Mouse (Mus musculus) hindbrain, embryonic 14.5 days (tissue): Measurements from ENCODE around the gene Tuba8. TPM values are rescaled to one million over a fixed set of nuclear protein-coding genes. Genes with fewer than 3 reads are reported as not detected.

Experiments used
- ATAC-seq: fragments of 200-750 bp; cut with Nextera tagmentation; 2 replicates; pipeline ENCODE4 v1.8.0; 2017; ENCODE audit warnings: moderate number of reproducible peaks, mild to moderate bottlenecking, moderate TSS enrichment, moderate library complexity; ENCODE audit not compliant: low FRiP score
- DNase-seq: peaks from one replicate; pipeline ENCODE4 v3.0.0-alpha.2; 2015; ENCODE audit warnings: low spot score
- H3K27ac ChIP-seq: fragments of 300-500 bp; sonication (generic); 2 replicates; pipeline ENCODE4 v1.5.1; 2014; ENCODE audit warnings: mild to moderate bottlenecking, moderate library complexity
- H3K27me3 ChIP-seq: fragments of 300-500 bp; sonication (generic); 2 replicates; pipeline ENCODE4 v1.6.1; 2014; ENCODE audit warnings: mild to moderate bottlenecking, low read length, mixed read lengths; ENCODE audit not compliant: control insufficient read depth, insufficient read depth
- H3K36me3 ChIP-seq: fragments of 300-500 bp; sonication (generic); replicated peaks from 2 replicates; pipeline ENCODE4 v1.6.1; 2014; ENCODE audit not compliant: control insufficient read depth, insufficient read depth
- H3K4me1 ChIP-seq: fragments of 300-500 bp; sonication (generic); replicated peaks from 2 replicates; pipeline ENCODE4 v1.6.1; 2014; ENCODE audit warnings: antibody characterized with exemption, low read length, mixed read lengths; ENCODE audit not compliant: control insufficient read depth, insufficient read depth
- H3K4me2 ChIP-seq: fragments of 300-500 bp; sonication (generic); replicated peaks from 2 replicates; pipeline ENCODE4 v1.6.1; 2014; ENCODE audit warnings: mild to moderate bottlenecking, moderate library complexity
- H3K4me3 ChIP-seq: fragments of 300-500 bp; sonication (generic); replicated peaks from 2 replicates; pipeline ENCODE4 v1.5.1; 2014; ENCODE audit warnings: mild to moderate bottlenecking, low read length
- H3K9ac ChIP-seq: fragments of 300-500 bp; sonication (generic); 2 replicates; pipeline ENCODE4 v1.6.1; 2014
- H3K9me3 ChIP-seq: fragments of 300-500 bp; sonication (generic); 2 replicates; pipeline ENCODE4 v1.6.1; 2016; ENCODE audit warnings: low read length; ENCODE audit not compliant: control insufficient read depth
- WGBS: fragments of 180-500 bp; shearing (Covaris S2); extraction: QIAGEN DNeasy Blood & Tissue Kit; methylation state at CpG from one replicate; pipeline ENCODE4 v1.1.7; 2014; 5-methylcytosine and 5-hydroxymethylcytosine counted together
- polyA plus RNA-seq: library from polyadenylated mRNA; unstranded; fragments of >200 nt; fragmentation: Nextera tagmentation; extraction: Ambion mirVana; gene quantifications from 2 replicates; pipeline ENCODE4 v1.2.1, GENCODE M21; 2014

Tuba8 gene
- polyA plus RNA-seq, 1 experiment from 2014 or later = 1.0 TPM

- WGBS = 86% methylated on average over 4 of the region's 4 CpGs
- no peak overlapping the region for H3K4me2 ChIP-seq
- H3K27ac ChIP-seq = no peak overlapping the region
- DNase-seq (no peak), ATAC-seq (no peak)
- H3K36me3 ChIP-seq = no peaks in the 10 kb centered on the region
- no peak overlapping the region for H3K9ac ChIP-seq
- H3K4me3 ChIP-seq = no peak overlapping the region
- no peaks in the 10 kb centered on the region for H3K9me3 ChIP-seq
- peaks cover 9% of the 10 kb centered on the region; the same call in 1 of the 2 replicates for H3K4me1 ChIP-seq
- peaks cover 20% of the 10 kb centered on the region for H3K27me3 ChIP-seq
Measured at GRCm38 (mm10) chr6:121212988-121213387, 2.5 kb downstream of the Tuba8 start.

GRCm38 (mm10) chr6:121214221-121214620, 3.7 kb downstream of the Tuba8 start:
- Histone ChIP-seq H3K9me3 (no peaks in the 10 kb centered on the region), H3K4me1 (peaks cover 9% of the 10 kb centered on the region; the same call in 1 of the 2 replicates), H3K27me3 (peaks cover 20% of the 10 kb centered on the region), H3K27ac (no peak overlapping the region), H3K4me2 (no peak overlapping the region), H3K4me3 (no peak overlapping the region), H3K9ac (no peak overlapping the region), H3K36me3 (no peaks in the 10 kb centered on the region)
- 89% methylated on average over 5 of the region's 5 CpGs for WGBS
- no peak for ATAC-seq
- no peak for DNase-seq

- Histone ChIP-seq H3K27me3 (peaks cover 17% of the 10 kb centered on the region), H3K4me3 (no peak overlapping the region), H3K9ac (no peak overlapping the region), H3K9me3 (no peaks in the 10 kb centered on the region), H3K27ac (no peak overlapping the region), H3K36me3 (no peaks in the 10 kb centered on the region), H3K4me1 (peaks cover 9% of the 10 kb centered on the region; the same call in 1 of the 2 replicates), H3K4me2 (no peak overlapping the region)
- WGBS = 85% methylated on average over 8 of the region's 8 CpGs
- ATAC-seq (no peak), DNase-seq (no peak)
Measured at GRCm38 (mm10) chr6:121214667-121215330, 4.3 kb downstream of the Tuba8 start.

GRCm38 (mm10) chr6:121215336-121215735, 4.8 kb downstream of the Tuba8 start:
- Histone ChIP-seq H3K27ac (no peak overlapping the region), H3K4me2 (no peak overlapping the region), H3K4me3 (no peak overlapping the region), H3K4me1 (peaks cover 9% of the 10 kb centered on the region; the same call in 1 of the 2 replicates), H3K9me3 (no peaks in the 10 kb centered on the region), H3K36me3 (no peaks in the 10 kb centered on the region), H3K27me3 (peaks cover 12% of the 10 kb centered on the region), H3K9ac (no peak overlapping the region)
- ATAC-seq (no peak), DNase-seq (no peak)
- WGBS = 87% methylated on average over 5 of the region's 5 CpGs

- ATAC-seq = no peak
Measured at GRCm38 (mm10) chr6:121215896-121216295, 5.4 kb downstream of the Tuba8 start.

GRCm38 (mm10) chr6:121216589-121217255, 6.2 kb downstream of the Tuba8 start:
- no peak overlapping the region for H3K9ac ChIP-seq
- H3K4me3 ChIP-seq = no peak overlapping the region
- ATAC-seq = no peak
- H3K36me3 ChIP-seq = no peaks in the 10 kb centered on the region
- no peak for DNase-seq
- 83% methylated on average over 5 of the region's 5 CpGs for WGBS
- H3K9me3 ChIP-seq = no peaks in the 10 kb centered on the region
- no peak overlapping the region for H3K27ac ChIP-seq
- H3K4me1 ChIP-seq = peaks cover 2% of the 10 kb centered on the region; the same call in 1 of the 2 replicates
- H3K27me3 ChIP-seq = peaks cover 9% of the 10 kb centered on the region
- no peak overlapping the region for H3K4me2 ChIP-seq

More at GRCm38 (mm10) chr6:121215896-121216295, 5.4 kb downstream of the Tuba8 start:
- Histone ChIP-seq H3K4me1 (peaks cover 9% of the 10 kb centered on the region; the same call in 1 of the 2 replicates), H3K36me3 (no peaks in the 10 kb centered on the region), H3K4me3 (no peak overlapping the region), H3K9me3 (no peaks in the 10 kb centered on the region), H3K4me2 (no peak overlapping the region), H3K9ac (no peak overlapping the region), H3K27ac (no peak overlapping the region), H3K27me3 (peaks cover 12% of the 10 kb centered on the region)
- no peak for DNase-seq
- 83% methylated on average over 6 of the region's 6 CpGs for WGBS

- no peaks in the 10 kb centered on the region for H3K9me3 ChIP-seq
- ATAC-seq (no peak), DNase-seq (no peak)
- WGBS = 92% methylated on average over 7 of the region's 7 CpGs
- H3K4me2 ChIP-seq = no peak overlapping the region
- no peaks in the 10 kb centered on the region for H3K27me3 ChIP-seq
- H3K4me1 ChIP-seq = no peaks in the 10 kb centered on the region
- no peak overlapping the region for H3K9ac ChIP-seq
- H3K4me3 ChIP-seq = no peak overlapping the region
- no peak overlapping the region for H3K27ac ChIP-seq
- H3K36me3 ChIP-seq = no peaks in the 10 kb centered on the region
Measured at GRCm38 (mm10) chr6:121218002-121218401, 7.5 kb downstream of the Tuba8 start.

- H3K4me3 ChIP-seq = no peak overlapping the region
- no peaks in the 10 kb centered on the region for H3K4me1 ChIP-seq
- WGBS = 84% methylated on average over 4 of the region's 4 CpGs
- H3K27me3 ChIP-seq = no peaks in the 10 kb centered on the region
- no peaks in the 10 kb centered on the region for H3K9me3 ChIP-seq
- H3K36me3 ChIP-seq = no peaks in the 10 kb centered on the region
- no peak overlapping the region for H3K27ac ChIP-seq
- H3K4me2 ChIP-seq = no peak overlapping the region
- no peak overlapping the region for H3K9ac ChIP-seq
- no peak for DNase-seq
- ATAC-seq = no peak
Measured at GRCm38 (mm10) chr6:121219406-121219805, 8.9 kb downstream of the Tuba8 start.

- no peaks in the 10 kb centered on the region for H3K36me3 ChIP-seq
- no peaks in the 10 kb centered on the region for H3K9me3 ChIP-seq
- no peak overlapping the region for H3K4me2 ChIP-seq
- H3K27ac ChIP-seq = no peak overlapping the region
- no peaks in the 10 kb centered on the region for H3K4me1 ChIP-seq
- ATAC-seq (no peak), DNase-seq (no peak)
- H3K9ac ChIP-seq = no peak overlapping the region
- 93% methylated on average over 10 of the region's 10 CpGs for WGBS
- no peaks in the 10 kb centered on the region for H3K27me3 ChIP-seq
- H3K4me3 ChIP-seq = no peak overlapping the region
Measured at GRCm38 (mm10) chr6:121220181-121220580, 9.7 kb downstream of the Tuba8 start.
